Mouse (Mus musculus): ENCODE data around the gene Csnk1d. TPM values are rescaled to one million over a fixed set of nuclear protein-coding genes. Genes with fewer than 3 reads are reported as not detected.

Csnk1d gene
- total and polyA plus RNA-seq, 3 experiments: 77.8 to 136 (median 96.8) TPM

- TF ChIP-seq GABPA (IDR thresholded peaks at IDR 0.05; ENCODE audit: insufficient replicate concordance, low read depth, low read length): no peak
- no peak for TF ChIP-seq CHD2 (IDR thresholded peaks at IDR 0.05; ENCODE audit: low read length)
- no peak for TF ChIP-seq UBTF (IDR thresholded peaks at IDR 0.05; ENCODE audit: low read depth, low read length)
- TF ChIP-seq ELF1 (IDR thresholded peaks at IDR 0.05; ENCODE audit: low read depth, low read length): no peak
- TF ChIP-seq POLR2AphosphoS2 (IDR thresholded peaks at IDR 0.05; ENCODE audit: low read depth, low read length): no peak; the same call in 1 of the 2 replicates
- no peak for TF ChIP-seq MXI1 (IDR thresholded peaks at IDR 0.05; ENCODE audit: low read depth, low read length)
- no peak for TF ChIP-seq ETS1 (conservative IDR thresholded peaks at IDR 0.05; ENCODE audit: low read depth, low read length)
- no peak for TF ChIP-seq ZNF384 (IDR thresholded peaks at IDR 0.05; ENCODE audit: low read depth, low read length)
- no peak for TF ChIP-seq POLR2A (IDR thresholded peaks at IDR 0.05; ENCODE audit: low read depth, low read length)
- TF ChIP-seq BHLHE40 (IDR thresholded peaks at IDR 0.05; ENCODE audit: low read depth, low read length): no peak
- TF ChIP-seq E2F4 (IDR thresholded peaks at IDR 0.05; ENCODE audit: insufficient replicate concordance, low read depth, low read length): no peak
- no peak for TF ChIP-seq ZKSCAN1 (IDR thresholded peaks at IDR 0.05; ENCODE audit: borderline replicate concordance, low read depth, low read length)
- no peak for TF ChIP-seq HCFC1 (IDR thresholded peaks at IDR 0.05; ENCODE audit: low read depth, low read length)
- no peak for TF ChIP-seq MAX (IDR thresholded peaks at IDR 0.05; ENCODE audit: low read length)
- no peak for TF ChIP-seq MYC (IDR thresholded peaks at IDR 0.05; ENCODE audit: low read depth, low read length)
- dilution Hi-C loops (cut with MboI; ENCODE audit: extremely low pct_ligation_motif_present, extremely low pct_unique_long_range_greater_than_20kb, low sequenced_read_pairs) (no loop called here), in situ Hi-C loops (cut with MboI; ENCODE audit: low pct_ligation_motif_present, low pct_unique_long_range_greater_than_20kb, low sequenced_read_pairs) (no loop called here)
- Histone ChIP-seq H3K79me2 (replicated peaks; ENCODE audit: control insufficient read depth, extremely low read depth, insufficient read depth, poor library complexity, severe bottlenecking) (no peaks in the 10 kb centered on the region), H3K4me1 (ENCODE audit: control insufficient read depth in 1 of 2, insufficient read depth in 2 of 2) (no peaks in the 10 kb centered on the region), H3K36me3 (replicated peaks in 1 of 2; ENCODE audit: control insufficient read depth in 1 of 2, insufficient read depth in 1 of 2, low read length in 1 of 2) (peaks cover 85 to 100% of the 10 kb centered on the region in 2 experiments), H3K27ac (ENCODE audit: insufficient read depth, low read depth) (no peak overlapping the region), H3K9ac (ENCODE audit: insufficient read depth, low read depth) (no peak overlapping the region), H3K9me3 (replicated peaks; ENCODE audit: low read length) (no peaks in the 10 kb centered on the region), H3K4me2 (ENCODE audit: insufficient read depth, low read depth, poor library complexity, severe bottlenecking) (no peak overlapping the region), H3K4me3 (replicated peaks in 1 of 3; ENCODE audit: low read depth in 2 of 3, low read length in 2 of 3, poor library complexity in 1 of 3) (no peak overlapping the region), H3K27me3 (replicated peaks) (no peaks in the 10 kb centered on the region)
- DNase-seq (ENCODE audit: extremely low read depth): no peak
Observed at GRCm38 (mm10) chr11:120961594-120961993, 29.5 kb downstream of the Csnk1d start.

DNA sequence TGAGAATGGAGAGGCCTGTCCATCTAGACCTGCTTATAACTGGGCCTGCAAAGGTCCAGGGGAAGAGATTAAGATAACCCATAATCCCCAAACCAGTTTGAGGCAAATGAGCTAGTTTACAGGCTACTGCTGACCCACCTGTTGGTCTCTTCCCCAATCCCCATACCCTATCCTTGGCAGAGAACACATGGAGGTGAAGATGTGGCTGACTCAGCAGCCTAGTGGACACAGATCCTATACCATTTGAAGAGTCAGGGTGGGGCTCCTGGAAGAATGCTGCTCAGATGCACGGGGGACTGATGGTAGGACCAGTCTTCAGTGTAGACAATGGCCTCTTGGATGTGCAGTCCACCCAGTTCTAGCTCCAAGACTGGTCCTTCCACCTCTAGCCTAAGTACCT lies 30.9 kb downstream of the Csnk1d start:
- Histone ChIP-seq H3K4me2 (ENCODE audit: insufficient read depth, low read depth, poor library complexity, severe bottlenecking) (no peak overlapping the region), H3K4me3 (replicated peaks in 1 of 3; ENCODE audit: low read depth in 2 of 3, low read length in 2 of 3, poor library complexity in 1 of 3) (no peak overlapping the region), H3K27me3 (replicated peaks) (no peaks in the 10 kb centered on the region), H3K79me2 (replicated peaks; ENCODE audit: control insufficient read depth, extremely low read depth, insufficient read depth, poor library complexity, severe bottlenecking) (no peaks in the 10 kb centered on the region), H3K36me3 (replicated peaks in 1 of 2; ENCODE audit: control insufficient read depth in 1 of 2, insufficient read depth in 1 of 2, low read length in 1 of 2) (peaks cover 86 to 100% of the 10 kb centered on the region in 2 experiments), H3K4me1 (ENCODE audit: control insufficient read depth in 1 of 2, insufficient read depth in 2 of 2) (no peaks in the 10 kb centered on the region), H3K9me3 (replicated peaks; ENCODE audit: low read length) (no peaks in the 10 kb centered on the region), H3K27ac (ENCODE audit: insufficient read depth, low read depth) (no peak overlapping the region), H3K9ac (ENCODE audit: insufficient read depth, low read depth) (no peak overlapping the region)
- in situ Hi-C loops (cut with MboI; ENCODE audit: low pct_ligation_motif_present, low pct_unique_long_range_greater_than_20kb, low sequenced_read_pairs) (no loop called here), dilution Hi-C loops (cut with MboI; ENCODE audit: extremely low pct_ligation_motif_present, extremely low pct_unique_long_range_greater_than_20kb, low sequenced_read_pairs) (no loop called here)
- no peak for TF ChIP-seq RAD21 (IDR thresholded peaks at IDR 0.05; ENCODE audit: low read depth, low read length)
- no peak for TF ChIP-seq ZKSCAN1 (IDR thresholded peaks at IDR 0.05; ENCODE audit: borderline replicate concordance, low read depth, low read length)
- TF ChIP-seq SMC3 (IDR thresholded peaks at IDR 0.05; ENCODE audit: low read depth, low read length): no peak
- TF ChIP-seq MAZ (IDR thresholded peaks at IDR 0.05; ENCODE audit: low read depth, low read length): no peak
- TF ChIP-seq USF1 (IDR thresholded peaks at IDR 0.05; ENCODE audit: low read depth, low read length): no peak
- TF ChIP-seq JUN (IDR thresholded peaks at IDR 0.05; ENCODE audit: insufficient read depth, low read depth, low read length): no peak
- no peak for TF ChIP-seq NELFE (IDR thresholded peaks at IDR 0.05; ENCODE audit: low read depth, low read length)
- TF ChIP-seq IRF4 (IDR thresholded peaks at IDR 0.05; ENCODE audit: low read depth, low read length): no peak
- TF ChIP-seq MAFK (IDR thresholded peaks at IDR 0.05; ENCODE audit: insufficient replicate concordance, low read length): 0 out of 2 replicates have a peak, but pooled peaks have one; percentile 49
- TF ChIP-seq ETS1 (conservative IDR thresholded peaks at IDR 0.05; ENCODE audit: low read depth, low read length): no peak
- TF ChIP-seq JUND (conservative IDR thresholded peaks at IDR 0.05; ENCODE audit: low read depth, low read length): no peak
- TF ChIP-seq TCF12 (IDR thresholded peaks at IDR 0.05; ENCODE audit: low read depth, low read length): no peak
- TF ChIP-seq BHLHE40 (IDR thresholded peaks at IDR 0.05; ENCODE audit: low read depth, low read length): no peak
- no peak for TF ChIP-seq MXI1 (IDR thresholded peaks at IDR 0.05; ENCODE audit: low read depth, low read length)
- TF ChIP-seq KAT2A (IDR thresholded peaks at IDR 0.05; ENCODE audit: insufficient replicate concordance, low read length): no peak
- TF ChIP-seq POLR2AphosphoS2 (IDR thresholded peaks at IDR 0.05; ENCODE audit: low read depth, low read length): peak; percentile 79; the same call in 1 of the 2 replicates
- no peak for TF ChIP-seq PAX5 (IDR thresholded peaks at IDR 0.05; ENCODE audit: low read length)
- no peak for TF ChIP-seq UBTF (IDR thresholded peaks at IDR 0.05; ENCODE audit: low read depth, low read length)
- TF ChIP-seq ZNF384 (IDR thresholded peaks at IDR 0.05; ENCODE audit: low read depth, low read length): no peak
- TF ChIP-seq HCFC1 (IDR thresholded peaks at IDR 0.05; ENCODE audit: low read depth, low read length): no peak
- peak; percentile 71; the same call in 1 of the 2 replicates for TF ChIP-seq ZMIZ1 (IDR thresholded peaks at IDR 0.05; ENCODE audit: low read depth, low read length)
- no peak for TF ChIP-seq GABPA (IDR thresholded peaks at IDR 0.05; ENCODE audit: insufficient replicate concordance, low read depth, low read length)
- TF ChIP-seq POLR2A (IDR thresholded peaks at IDR 0.05; ENCODE audit: low read depth, low read length): no peak; the same call in none of the 2 replicates
- no peak for TF ChIP-seq MEF2A (IDR thresholded peaks at IDR 0.05; ENCODE audit: borderline replicate concordance, low read depth, low read length)
- no peak for TF ChIP-seq RCOR1 (conservative IDR thresholded peaks at IDR 0.05; ENCODE audit: low read depth, low read length)
- TF ChIP-seq E2F4 (IDR thresholded peaks at IDR 0.05; ENCODE audit: insufficient replicate concordance, low read depth, low read length): no peak
- no peak for DNase-seq (ENCODE audit: extremely low read depth)
